Mouse (Mus musculus): Measurements from ENCODE around the gene Fcgr1. TPM values are rescaled to one million over a fixed set of nuclear protein-coding genes. Genes with fewer than 3 reads are reported as not detected.
"Not testable (repeated sequence)": the region's sequence is repeated elsewhere in the genome, so short reads cannot be mapped to it uniquely, and the experiment has no call there.

Fcgr1 gene
- polyA plus RNA-seq, 1 experiment from 2014 or later: 4.4 TPM

GRCm38 (mm10) chr3:96243921-96244572, 49.7 kb downstream of the Fcgr1 start:
- Histone ChIP-seq H3K36me3 (no peaks in the 10 kb centered on the region), H3K9me3 (no peaks in the 10 kb centered on the region), H3K4me2 (peak overlapping the region; percentile 57), H3K4me3 (replicated peaks) (peak overlapping the region; percentile 52; the same call in 1 of the 2 replicates), H3K27me3 (replicated peaks) (no peaks in the 10 kb centered on the region), H3K9ac (no peak overlapping the region; the same call in 1 of the 2 replicates), H3K4me1 (peaks cover 17% of the 10 kb centered on the region; the same call in 1 of the 2 replicates), H3K27ac (peak overlapping the region; percentile 99)
- 73% methylated on average over 7 of the region's 7 CpGs for WGBS
- no peak for ATAC-seq (ENCODE audit: insufficient read depth, low FRiP score, low read depth)

DNA sequence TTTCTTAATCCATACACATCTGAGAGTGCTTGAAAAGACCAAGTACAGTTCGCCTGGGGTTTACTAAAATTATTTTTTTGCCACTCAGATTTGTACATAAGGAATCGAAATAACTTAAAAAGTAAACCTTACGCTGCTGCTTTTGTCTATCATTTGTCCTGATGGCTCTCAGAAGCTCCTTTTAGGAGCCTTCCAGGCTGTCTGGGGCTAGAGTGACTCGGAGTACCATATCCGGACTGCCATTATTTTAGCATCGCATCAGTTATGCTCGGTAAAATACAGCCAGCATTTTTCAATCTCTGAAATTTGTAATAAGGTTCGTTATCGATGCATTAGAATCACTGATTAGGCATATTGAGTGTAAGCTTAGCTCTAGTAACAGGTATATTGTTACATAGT, 53.0 kb downstream of the Fcgr1 start:
- H3K4me1 ChIP-seq: peaks cover 21% of the 10 kb centered on the region
- ATAC-seq (ENCODE audit: insufficient read depth, low FRiP score, low read depth): no peak
- no peaks in the 10 kb centered on the region for H3K9me3 ChIP-seq
- H3K36me3 ChIP-seq: no peaks in the 10 kb centered on the region
- peak overlapping the region; percentile 45; the same call in 1 of the 2 replicates for H3K4me2 ChIP-seq
- H3K4me3 ChIP-seq (replicated peaks): no peak overlapping the region
- 75% methylated on average over 9 of the region's 9 CpGs for WGBS
- no peaks in the 10 kb centered on the region for H3K27me3 ChIP-seq (replicated peaks)
- peak overlapping the region; percentile 90 for H3K27ac ChIP-seq
- H3K9ac ChIP-seq: no peak overlapping the region

DNA sequence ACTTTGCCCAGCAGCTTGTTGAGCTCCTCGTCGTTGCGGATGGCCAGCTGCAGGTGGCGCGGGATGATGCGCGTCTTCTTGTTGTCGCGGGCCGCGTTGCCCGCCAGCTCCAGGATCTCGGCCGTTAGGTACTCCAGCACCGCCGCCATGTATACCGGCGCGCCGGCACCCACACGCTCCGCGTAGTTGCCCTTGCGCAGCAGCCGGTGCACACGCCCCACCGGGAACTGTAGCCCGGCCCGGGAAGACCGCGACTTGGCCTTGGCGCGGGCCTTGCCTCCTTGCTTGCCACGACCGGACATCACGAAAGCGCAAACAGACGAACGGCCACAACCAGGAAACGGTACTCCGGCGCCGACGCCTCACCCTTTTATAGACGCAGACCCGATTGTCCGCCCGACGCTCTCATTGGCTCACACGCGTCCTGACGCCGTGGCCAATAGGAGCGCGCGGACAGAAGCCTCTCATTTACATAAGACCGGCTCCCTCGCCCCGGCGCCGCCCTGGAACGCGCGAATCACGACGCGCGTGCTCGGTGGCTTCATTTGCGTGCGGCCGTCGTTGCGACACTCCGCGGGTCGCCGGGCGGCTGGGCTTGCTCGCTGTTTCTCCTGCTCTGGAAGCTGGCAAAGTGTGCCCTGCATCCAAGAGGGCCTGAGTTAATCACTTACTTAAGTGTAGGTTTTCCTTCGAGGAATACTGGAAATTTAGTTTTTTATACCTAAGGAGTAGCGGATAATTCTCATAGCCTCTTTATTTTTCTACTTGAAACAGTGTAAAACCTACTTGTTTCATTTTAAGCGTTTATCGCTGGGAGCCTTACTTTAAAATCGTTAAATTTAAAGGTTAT, 53.6 kb downstream of the Fcgr1 start, which contains the start of gene Hist2h2aa2:
Gene Hist2h2aa2 (minus strand): TSS at position 328 of the 850 bp plus-strand sequence.
- H3K27me3 ChIP-seq (replicated peaks); H3K9me3 ChIP-seq; H3K9ac ChIP-seq; H3K36me3 ChIP-seq: not testable (repeated sequence)
- peak within 1 kb of the TSS; percentile 90 for H3K27ac ChIP-seq
- H3K4me1 ChIP-seq: peaks cover 21% of the 10 kb centered on the region
- peak; percentile 82 for ATAC-seq (ENCODE audit: insufficient read depth, low FRiP score, low read depth)
- H3K4me3 ChIP-seq (replicated peaks): peak within 1 kb of the TSS; percentile 33
- 2% methylated on average over 48 of the region's 85 CpGs for WGBS
- H3K4me2 ChIP-seq: peak within 1 kb of the TSS; percentile 45

- not testable (repeated sequence) for H3K9me3 ChIP-seq; H3K36me3 ChIP-seq; H3K27me3 ChIP-seq (replicated peaks)
- peak; percentile 91 for ATAC-seq (ENCODE audit: insufficient read depth, low FRiP score, low read depth)
- Histone ChIP-seq H3K4me1 (peaks cover 18% of the 10 kb centered on the region), H3K9ac (peak within 1 kb of the TSS; percentile 52), H3K4me2 (peak within 1 kb of the TSS; percentile 54), H3K27ac (peak within 1 kb of the TSS; percentile 76), H3K4me3 (replicated peaks) (peak within 1 kb of the TSS; percentile 44)
- 0% methylated on average over 28 of the region's 68 CpGs for WGBS
Measured at GRCm38 (mm10) chr3:96238954-96239793, 54.6 kb downstream of the Fcgr1 start, which contains the start of gene Hist2h3c2. Gene Hist2h3c2, minus strand, starts transcription at chr3:96239127.

DNA sequence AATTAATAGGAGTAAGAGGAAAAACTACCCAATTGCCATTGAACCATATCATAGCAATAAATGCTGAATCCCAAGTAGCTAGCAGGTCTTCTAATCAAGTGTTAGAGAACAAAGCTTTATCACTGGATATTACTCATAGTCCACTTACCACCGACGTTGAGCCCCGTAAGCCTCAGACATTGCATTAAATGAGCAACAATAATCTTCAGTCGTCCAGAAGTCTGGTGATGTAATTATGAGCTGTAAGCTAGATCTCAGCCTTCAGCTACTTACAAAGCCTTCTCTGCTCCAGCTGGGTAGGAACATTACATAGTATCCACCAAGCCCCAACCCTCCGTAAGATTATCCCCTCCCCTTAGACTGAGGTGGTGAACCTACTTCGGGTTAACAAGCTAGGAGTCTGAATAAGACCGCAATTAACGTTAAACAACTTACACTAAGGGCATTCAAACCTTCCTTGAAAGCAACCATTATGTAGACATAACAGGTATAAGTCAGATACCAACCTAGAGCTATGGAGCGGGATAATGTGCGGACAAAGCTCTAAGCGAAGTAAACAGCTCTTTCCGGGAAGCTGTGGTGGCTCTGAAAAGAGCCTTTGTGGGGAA, 55.8 kb downstream of the Fcgr1 start:
- no peaks in the 10 kb centered on the region for H3K27me3 ChIP-seq (replicated peaks)
- H3K27ac ChIP-seq: peak overlapping the region; percentile 76
- H3K4me3 ChIP-seq (replicated peaks): peak overlapping the region; percentile 44
- H3K9me3 ChIP-seq: no peaks in the 10 kb centered on the region
- no peaks in the 10 kb centered on the region for H3K36me3 ChIP-seq
- no peak for ATAC-seq (ENCODE audit: insufficient read depth, low FRiP score, low read depth)
- H3K4me1 ChIP-seq: peaks cover 8% of the 10 kb centered on the region
- peak overlapping the region; percentile 52 for H3K9ac ChIP-seq
- peak overlapping the region; percentile 54 for H3K4me2 ChIP-seq
- WGBS: under 1% methylated on average over 12 of the region's 12 CpGs

DNA sequence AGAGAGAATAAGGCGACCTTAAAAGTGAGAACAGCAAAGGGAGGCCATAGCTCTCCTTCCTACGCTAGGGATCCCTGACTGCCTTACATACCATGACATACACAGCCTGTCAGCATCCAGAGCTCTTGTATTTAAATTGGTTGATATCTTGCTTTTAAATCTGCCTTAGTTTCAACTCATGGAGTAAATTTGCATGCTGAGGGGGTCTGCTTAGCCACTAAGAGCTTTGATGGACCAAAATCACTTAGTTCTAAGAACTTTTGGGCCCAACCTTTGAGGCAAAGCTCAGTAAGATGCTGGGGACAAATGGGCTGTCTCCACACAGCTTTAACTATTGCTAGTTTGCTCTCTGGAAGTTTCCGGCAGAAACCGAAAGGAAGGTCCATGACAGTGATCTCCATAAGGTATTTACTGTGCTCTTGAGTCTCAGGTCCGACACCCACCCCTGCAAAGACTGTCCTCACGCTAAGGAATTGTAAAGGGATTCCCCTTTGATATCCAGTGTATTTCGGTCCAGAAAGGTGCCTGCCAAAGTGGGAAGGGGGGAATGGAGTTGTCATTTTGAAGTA, 56.4 kb downstream of the Fcgr1 start:
- Histone ChIP-seq H3K36me3 (no peaks in the 10 kb centered on the region), H3K27me3 (replicated peaks) (no peaks in the 10 kb centered on the region), H3K4me3 (replicated peaks) (peak overlapping the region; percentile 44), H3K4me1 (peaks cover 8% of the 10 kb centered on the region), H3K9ac (peak overlapping the region; percentile 52), H3K4me2 (peak overlapping the region; percentile 54), H3K27ac (peak overlapping the region; percentile 76), H3K9me3 (no peaks in the 10 kb centered on the region)
- no peak for ATAC-seq (ENCODE audit: insufficient read depth, low FRiP score, low read depth)
- 16% methylated on average over 7 of the region's 7 CpGs for WGBS

- Histone ChIP-seq H3K9ac (peak overlapping the region; percentile 52; the same call in 1 of the 2 replicates), H3K4me2 (peak overlapping the region; percentile 54), H3K27ac (peak overlapping the region; percentile 76), H3K4me3 (replicated peaks) (peak overlapping the region; percentile 44), H3K9me3 (no peaks in the 10 kb centered on the region), H3K27me3 (replicated peaks) (no peaks in the 10 kb centered on the region), H3K4me1 (peaks cover 8% of the 10 kb centered on the region), H3K36me3 (no peaks in the 10 kb centered on the region)
- 69% methylated on average over 4 of the region's 4 CpGs for WGBS
- no peak for ATAC-seq (ENCODE audit: insufficient read depth, low FRiP score, low read depth)
Measured at GRCm38 (mm10) chr3:96236834-96237334, 56.9 kb downstream of the Fcgr1 start.

DNA sequence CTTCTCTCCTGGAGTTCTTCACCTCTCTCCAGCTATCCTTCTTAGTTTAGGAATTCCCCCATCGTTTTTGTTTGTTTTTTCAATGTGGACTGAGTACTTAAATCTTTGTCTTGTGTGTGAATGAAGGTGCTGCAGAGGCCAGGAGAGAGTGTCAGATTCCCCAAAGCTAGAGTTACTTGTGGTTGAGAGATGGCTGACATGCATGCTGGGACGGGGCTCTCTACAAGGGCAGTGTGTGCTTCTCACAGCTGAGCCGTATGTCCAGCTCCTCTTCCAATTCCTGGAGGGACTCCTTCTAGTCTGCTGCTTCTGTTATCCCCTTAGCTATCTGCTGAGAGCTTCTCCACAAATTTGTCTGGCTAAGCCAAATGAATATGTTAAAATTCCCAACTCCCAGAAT, 57.9 kb downstream of the Fcgr1 start:
- no peaks in the 10 kb centered on the region for H3K9me3 ChIP-seq
- WGBS: 58% methylated on average over 3 of the region's 3 CpGs
- H3K4me1 ChIP-seq: peaks cover 8% of the 10 kb centered on the region
- no peak for ATAC-seq (ENCODE audit: insufficient read depth, low FRiP score, low read depth)
- no peak overlapping the region for H3K4me2 ChIP-seq
- H3K27me3 ChIP-seq (replicated peaks): no peaks in the 10 kb centered on the region
- no peak overlapping the region for H3K27ac ChIP-seq
- H3K36me3 ChIP-seq: no peaks in the 10 kb centered on the region
- H3K4me3 ChIP-seq (replicated peaks): no peak overlapping the region
- no peak overlapping the region for H3K9ac ChIP-seq

DNA sequence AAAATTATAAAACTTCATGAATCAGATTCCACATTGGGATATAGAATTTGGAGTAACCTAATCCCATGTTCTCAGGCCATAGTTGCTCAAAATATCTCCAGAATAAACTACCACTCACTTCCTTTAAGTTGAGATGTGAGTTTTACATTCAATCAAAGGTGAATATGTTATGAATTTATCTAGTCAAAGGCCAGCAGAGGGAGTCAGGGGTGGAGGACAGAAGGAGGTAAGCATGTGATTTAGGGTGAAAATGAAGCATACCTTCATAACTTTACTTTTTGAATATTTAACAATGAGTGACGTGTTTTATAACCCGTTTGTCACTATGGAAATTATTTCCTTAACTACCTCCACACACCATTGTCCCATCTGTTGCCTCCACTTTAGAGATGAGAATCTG, 58.9 kb downstream of the Fcgr1 start:
- WGBS: 87% methylated on average over 2 of the region's 2 CpGs
- no peaks in the 10 kb centered on the region for H3K9me3 ChIP-seq
- H3K9ac ChIP-seq: no peak overlapping the region
- no peak overlapping the region for H3K27ac ChIP-seq
- no peak for ATAC-seq (ENCODE audit: insufficient read depth, low FRiP score, low read depth)
- H3K36me3 ChIP-seq: no peaks in the 10 kb centered on the region
- no peak overlapping the region for H3K4me2 ChIP-seq
- no peak overlapping the region for H3K4me3 ChIP-seq (replicated peaks)
- H3K27me3 ChIP-seq (replicated peaks): no peaks in the 10 kb centered on the region
- peaks cover 8% of the 10 kb centered on the region for H3K4me1 ChIP-seq

All from stomach, embryonic 15.5 days (tissue).